ENCODE assay signal across 8 mouse cellular contexts in the genomic region with DNA sequence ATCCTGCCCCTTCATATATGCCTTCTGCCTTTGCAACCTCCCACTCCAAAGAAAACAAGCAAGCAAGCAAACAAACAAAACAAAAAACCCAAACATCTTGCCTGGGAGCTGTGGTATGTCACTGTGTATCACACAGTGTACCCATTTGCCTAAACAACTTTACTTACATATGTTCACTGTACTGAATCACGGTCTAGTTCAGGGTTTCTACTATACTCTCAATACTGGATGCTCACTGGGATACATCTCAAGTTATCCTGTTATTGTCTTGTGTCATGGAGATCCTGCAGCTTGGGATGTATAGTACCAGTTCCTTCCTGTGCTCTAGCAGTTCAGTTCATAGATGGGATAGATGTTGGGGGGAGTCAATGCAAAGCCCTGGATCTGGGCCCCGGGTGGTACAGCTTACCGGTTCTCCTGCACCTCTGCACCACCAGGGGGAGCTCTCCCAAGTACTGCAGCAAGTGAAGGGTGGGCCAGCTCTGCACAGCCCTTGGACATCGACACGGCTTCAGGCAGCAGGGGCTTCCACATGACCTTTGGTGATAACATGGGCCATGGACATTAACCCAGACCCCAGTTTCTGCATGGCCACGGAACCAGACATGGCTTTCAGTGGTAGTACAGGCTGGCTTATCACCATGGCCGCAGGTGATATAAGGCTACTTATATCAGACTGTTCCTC. TPM values are rescaled to one million over a fixed set of nuclear protein-coding genes. Genes with fewer than 3 reads are reported as not detected.
A peak's percentile ranks its signal among the peaks of the same experiment; 100 is the strongest.
DNase-seq lines count a peak whose midpoint lies in the region; ATAC-seq lines count a peak whose summit lies in the region.

No protein-coding gene starts in this region.

- no peaks in the 10 kb centered on the region for H3K27me3 ChIP-seq in embryonic facial prominence, embryonic 12.5 days
- no peaks in the 10 kb centered on the region for H3K27me3 ChIP-seq in limb, embryonic 10.5 days (ENCODE audit: low read depth, poor library complexity, severe bottlenecking)
- H3K27me3 ChIP-seq in midbrain, embryonic 13.5 days = no peaks in the 10 kb centered on the region

- no peak overlapping the region for H3K4me3 ChIP-seq in embryonic facial prominence, embryonic 12.5 days
- H3K4me3 ChIP-seq in limb, embryonic 10.5 days = no peak overlapping the region
- no peak overlapping the region for H3K4me3 ChIP-seq in midbrain, embryonic 13.5 days (replicated peaks)

- no peak overlapping the region for H3K4me2 ChIP-seq in embryonic facial prominence, embryonic 12.5 days (replicated peaks)
- H3K4me2 ChIP-seq in midbrain, embryonic 13.5 days (replicated peaks) = no peak overlapping the region

- no peaks in the 10 kb centered on the region for H3K4me1 ChIP-seq in embryonic facial prominence, embryonic 12.5 days
- no peaks in the 10 kb centered on the region for H3K4me1 ChIP-seq in limb, embryonic 10.5 days
- no peaks in the 10 kb centered on the region for H3K4me1 ChIP-seq in midbrain, embryonic 13.5 days (replicated peaks)

- peak; percentile 84 for ATAC-seq in embryonic facial prominence, embryonic 12.5 days (ENCODE audit: insufficient number of reproducible peaks, insufficient read depth, low FRiP score, low TSS enrichment)
- peak; percentile 92 for ATAC-seq in midbrain, embryonic 13.5 days

- H3K27ac ChIP-seq in embryonic facial prominence, embryonic 12.5 days = no peak overlapping the region
- H3K27ac ChIP-seq in limb, embryonic 10.5 days = no peak overlapping the region
- no peak overlapping the region for H3K27ac ChIP-seq in midbrain, embryonic 13.5 days

- no peak overlapping the region for H3K9ac ChIP-seq in embryonic facial prominence, embryonic 12.5 days
- H3K9ac ChIP-seq in midbrain, embryonic 13.5 days (replicated peaks) = no peak overlapping the region

- no peaks in the 10 kb centered on the region for H3K9me3 ChIP-seq in embryonic facial prominence, embryonic 12.5 days
- no peaks in the 10 kb centered on the region for H3K9me3 ChIP-seq in limb, embryonic 10.5 days (replicated peaks)
- no peaks in the 10 kb centered on the region for H3K9me3 ChIP-seq in midbrain, embryonic 13.5 days

- WGBS in embryonic facial prominence, embryonic 12.5 days = 42% methylated on average over 7 of the region's 7 CpGs
- 47% methylated on average over 7 of the region's 7 CpGs for WGBS in limb, embryonic 10.5 days
- WGBS in midbrain, embryonic 13.5 days = 42% methylated on average over 7 of the region's 7 CpGs

- no peaks in the 10 kb centered on the region for H3K36me3 ChIP-seq in embryonic facial prominence, embryonic 12.5 days
- peaks cover 3% of the 10 kb centered on the region; the same call in 1 of the 2 replicates for H3K36me3 ChIP-seq in limb, embryonic 10.5 days
- no peaks in the 10 kb centered on the region for H3K36me3 ChIP-seq in midbrain, embryonic 13.5 days

- DNase-seq in 3134 (ENCODE audit: extremely low read depth, insufficient read length, low spot score) = peak; percentile 54
- peak; percentile 87 for DNase-seq in adrenal gland, postnatal 25 days
- DNase-seq in heart, adult 18-20 months = peak; percentile 72 to 89
- peak; percentile 44 for DNase-seq in kidney, adult 11 months
- peak; percentile 81 for DNase-seq in limb, embryonic 10.5 days (ENCODE audit: low spot score)
- DNase-seq in spleen, adult 18-20 months = peak; percentile 60 to 85

RNA-seq across cellular contexts. Expression of a gene that starts 36.7 kb away (rescaled TPM):
- 24.5 and 34.8 TPM in 2 replicates for total RNA-seq in adrenal gland, postnatal 25 days (2021)
- 78.3 and 81.0 TPM in 2 replicates for polyA plus RNA-seq in embryonic facial prominence, embryonic 12.5 days (2016; fragmentation: Nextera tagmentation; extraction: Ambion mirVana)
- total RNA-seq in heart, adult 18-20 months (2021) = 10 to 100 TPM; 16.3 to 21.1 TPM
- 114 and 116 TPM in 2 replicates for polyA plus RNA-seq in limb, embryonic 10.5 days (2016; fragmentation: Nextera tagmentation; extraction: Ambion mirVana)
- 69.1 and 79.4 TPM in 2 replicates for polyA plus RNA-seq in midbrain, embryonic 13.5 days (2015; fragmentation: Nextera tagmentation; extraction: Ambion mirVana)

RNA-seq across cellular contexts. Expression of a gene that starts 37.0 kb away (rescaled TPM):
- total RNA-seq in adrenal gland, postnatal 25 days (2021) = 13.2 and 14.6 TPM in 2 replicates
- polyA plus RNA-seq in embryonic facial prominence, embryonic 12.5 days (2016; fragmentation: Nextera tagmentation; extraction: Ambion mirVana) = 29.3 and 34.1 TPM in 2 replicates
- total RNA-seq in heart, adult 18-20 months (2021) = 1 to 10 TPM; 8.9 to 9.1 TPM
- 17.3 and 23.6 TPM in 2 replicates for polyA plus RNA-seq in limb, embryonic 10.5 days (2016; fragmentation: Nextera tagmentation; extraction: Ambion mirVana)
- polyA plus RNA-seq in midbrain, embryonic 13.5 days (2015; fragmentation: Nextera tagmentation; extraction: Ambion mirVana) = 46.0 and 51.8 TPM in 2 replicates
